Mouse (Mus musculus): Measurements from ENCODE around the gene Enkur. TPM values are rescaled to one million over a fixed set of nuclear protein-coding genes. Genes with fewer than 3 reads are reported as not detected.

Gene Enkur
- polyA plus RNA-seq, 1 experiment from 2014 or later = 4.7 TPM

Other genes with a start within 250 kb of the Enkur start
- 41.5 and 42.3 TPM in 2 replicates for gene Arhgap21, start 236.5 kb downstream of the Enkur start, polyA plus RNA-seq (2015; fragmentation: Nextera tagmentation; extraction: Ambion mirVana)
- 25.8 and 26.9 TPM in 2 replicates for gene Thnsl1, start 359 bp upstream of the Enkur start, polyA plus RNA-seq (2015; fragmentation: Nextera tagmentation; extraction: Ambion mirVana)
- 1.3 and 1.8 TPM in 2 replicates for gene Gpr158, start 162.2 kb upstream of the Enkur start, polyA plus RNA-seq (2015; fragmentation: Nextera tagmentation; extraction: Ambion mirVana)

Data from forebrain, embryonic 15.5 days (tissue).